Mouse (Mus musculus) midbrain, embryonic 15.5 days (tissue): ENCODE measurements at regions not wholly inside any gene's neighbourhood (a gene's known extent, or its start where the extent isn't known, plus 50 kb on each side); places are given as distances from the start of the nearest gene placed in this dataset.
"Not testable (repeated sequence)": the region's sequence is repeated elsewhere in the genome, so short reads cannot be mapped to it uniquely, and the experiment has no call there.

Source experiments
- ATAC-seq: fragments of 200-750 bp; cut with Nextera tagmentation; replicated peaks from 2 replicates; pipeline ENCODE4 v1.8.0; 2017; ENCODE audit warnings: moderate TSS enrichment
- H3K27ac ChIP-seq: fragments of 300-500 bp; sonication (generic); 2 replicates; pipeline ENCODE4 v1.5.1; 2015; ENCODE audit warnings: mild to moderate bottlenecking, inconsistent platforms
- H3K27me3 ChIP-seq: fragments of 300-500 bp; sonication (generic); replicated peaks from 2 replicates; pipeline ENCODE4 v1.6.1; 2015; ENCODE audit warnings: inconsistent platforms
- H3K36me3 ChIP-seq: fragments of 300-500 bp; sonication (generic); replicated peaks from 2 replicates; pipeline ENCODE4 v1.6.1; 2015; ENCODE audit warnings: inconsistent platforms
- H3K4me1 ChIP-seq: fragments of 300-500 bp; sonication (generic); 2 replicates; pipeline ENCODE4 v1.6.1; 2015; ENCODE audit warnings: inconsistent platforms
- H3K4me2 ChIP-seq: fragments of 300-500 bp; sonication (generic); 2 replicates; pipeline ENCODE4 v1.6.1; 2015; ENCODE audit warnings: inconsistent platforms, mild to moderate bottlenecking, moderate library complexity
- H3K4me3 ChIP-seq: fragments of 300-500 bp; sonication (generic); 2 replicates; pipeline ENCODE4 v1.5.1; 2015; ENCODE audit warnings: mild to moderate bottlenecking, inconsistent platforms
- H3K9ac ChIP-seq: fragments of 300-500 bp; sonication (generic); 2 replicates; pipeline ENCODE4 v1.6.1; 2015; ENCODE audit warnings: mild to moderate bottlenecking, inconsistent platforms
- H3K9me3 ChIP-seq: fragments of 300-500 bp; sonication (generic); 2 replicates; pipeline ENCODE4 v1.6.1; 2016; ENCODE audit warnings: inconsistent platforms
- WGBS: fragments of 180-500 bp; shearing (Covaris S2); methylation state at CpG from one replicate; pipeline ENCODE4 v1.1.7; 2015; ENCODE audit warnings: mixed read lengths; 5-methylcytosine and 5-hydroxymethylcytosine counted together

DNA sequence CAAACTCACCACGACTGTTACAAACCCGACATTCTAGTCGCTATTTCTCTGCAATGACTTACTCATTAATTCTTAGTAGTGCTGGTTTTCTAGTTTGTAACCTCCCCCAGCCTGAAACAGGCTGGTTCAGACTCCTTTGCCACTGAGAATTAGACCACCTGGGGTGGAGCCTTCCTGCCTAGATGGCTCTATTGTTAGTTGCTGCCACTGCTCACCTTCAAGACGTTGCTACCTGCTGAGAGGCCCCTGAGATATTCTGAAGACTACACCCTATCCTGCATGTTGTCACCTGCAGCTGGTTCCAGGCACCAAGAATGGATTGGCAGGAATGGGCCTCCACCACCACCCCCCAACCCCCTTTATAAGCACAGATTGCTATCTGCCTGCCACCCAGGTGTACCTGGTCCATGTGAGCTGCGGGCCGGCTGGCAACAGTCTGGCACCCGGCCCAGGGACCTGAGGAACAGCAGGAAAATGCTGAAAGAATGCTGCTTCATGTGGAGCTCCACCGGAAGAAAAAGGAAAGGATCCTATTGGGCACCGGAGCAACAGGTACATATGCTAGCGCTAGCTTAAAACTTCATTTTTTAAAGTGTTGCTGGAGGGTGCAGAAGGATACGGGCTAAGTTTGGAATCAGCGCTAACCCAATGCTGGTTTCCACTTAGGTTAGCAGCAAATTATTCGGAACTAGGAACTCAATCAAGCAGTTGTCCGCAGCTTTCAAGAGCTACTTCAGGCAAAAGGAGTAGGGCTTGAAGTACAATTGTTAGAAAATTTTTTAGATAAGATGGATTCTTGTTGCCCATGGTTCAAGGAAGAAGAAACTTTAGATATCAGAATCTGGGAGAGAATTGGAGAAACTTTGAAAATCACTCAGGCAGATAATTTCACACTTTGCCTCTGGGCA, 129.4 kb upstream of the Trim24 start:
- no peak overlapping the region for H3K4me3 ChIP-seq
- no peak overlapping the region for H3K9ac ChIP-seq
- H3K27me3 ChIP-seq, result no peaks in the 10 kb centered on the region
- no peaks in the 10 kb centered on the region for H3K4me1 ChIP-seq
- H3K36me3 ChIP-seq, result no peaks in the 10 kb centered on the region
- 89% methylated on average over 14 of the region's 14 CpGs for WGBS
- no peak overlapping the region for H3K4me2 ChIP-seq
- no peak for ATAC-seq
- H3K9me3 ChIP-seq, result no peaks in the 10 kb centered on the region
- no peak overlapping the region for H3K27ac ChIP-seq

DNA sequence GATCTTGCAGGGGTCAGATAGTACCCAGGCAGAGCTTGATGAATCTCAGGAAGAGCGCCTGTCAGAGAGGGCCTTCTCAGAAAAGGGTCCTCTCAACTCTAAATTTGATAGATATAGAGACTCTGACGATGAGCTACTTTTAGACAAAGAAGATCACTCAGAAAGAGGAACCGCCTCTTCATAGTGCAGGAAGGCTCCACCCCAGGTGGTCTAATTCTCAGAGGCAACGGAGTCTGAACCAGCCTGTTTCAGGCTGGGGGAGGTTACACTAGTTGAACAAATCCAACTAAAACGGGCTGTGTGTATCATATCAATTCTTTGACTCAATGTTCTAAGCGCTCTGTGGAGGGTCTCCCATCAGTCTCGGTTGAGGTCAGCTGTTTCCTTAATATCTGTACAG, 128.7 kb upstream of the Trim24 start:
- H3K9ac ChIP-seq, H3K4me2 ChIP-seq, H3K4me1 ChIP-seq, H3K9me3 ChIP-seq, H3K4me3 ChIP-seq, H3K36me3 ChIP-seq, ATAC-seq, H3K27me3 ChIP-seq, H3K27ac ChIP-seq: not testable (repeated sequence)
- 72% methylated on average over 7 of the region's 7 CpGs for WGBS

DNA sequence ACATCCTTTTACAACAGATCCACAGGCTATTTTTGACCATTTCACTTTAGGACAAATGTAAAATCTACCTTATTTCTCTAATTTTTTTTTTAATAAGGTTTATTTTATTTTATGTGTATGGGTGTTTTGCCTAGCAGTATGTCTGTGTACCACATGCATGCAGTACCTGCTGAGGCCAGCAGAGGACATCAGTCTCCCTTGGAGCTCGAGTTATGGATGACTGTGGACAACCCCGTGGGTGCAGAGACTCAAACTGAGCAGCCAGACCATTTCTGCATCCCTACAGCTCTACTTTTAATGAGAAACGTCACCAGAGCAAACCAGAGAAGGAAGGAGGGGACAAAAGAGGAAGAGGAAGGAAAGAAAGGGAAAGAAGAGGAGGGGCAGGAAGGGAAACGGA, 125.9 kb upstream of the Trim24 start:
- ATAC-seq, result no peak
- 71% methylated on average over 4 of the region's 4 CpGs for WGBS

DNA sequence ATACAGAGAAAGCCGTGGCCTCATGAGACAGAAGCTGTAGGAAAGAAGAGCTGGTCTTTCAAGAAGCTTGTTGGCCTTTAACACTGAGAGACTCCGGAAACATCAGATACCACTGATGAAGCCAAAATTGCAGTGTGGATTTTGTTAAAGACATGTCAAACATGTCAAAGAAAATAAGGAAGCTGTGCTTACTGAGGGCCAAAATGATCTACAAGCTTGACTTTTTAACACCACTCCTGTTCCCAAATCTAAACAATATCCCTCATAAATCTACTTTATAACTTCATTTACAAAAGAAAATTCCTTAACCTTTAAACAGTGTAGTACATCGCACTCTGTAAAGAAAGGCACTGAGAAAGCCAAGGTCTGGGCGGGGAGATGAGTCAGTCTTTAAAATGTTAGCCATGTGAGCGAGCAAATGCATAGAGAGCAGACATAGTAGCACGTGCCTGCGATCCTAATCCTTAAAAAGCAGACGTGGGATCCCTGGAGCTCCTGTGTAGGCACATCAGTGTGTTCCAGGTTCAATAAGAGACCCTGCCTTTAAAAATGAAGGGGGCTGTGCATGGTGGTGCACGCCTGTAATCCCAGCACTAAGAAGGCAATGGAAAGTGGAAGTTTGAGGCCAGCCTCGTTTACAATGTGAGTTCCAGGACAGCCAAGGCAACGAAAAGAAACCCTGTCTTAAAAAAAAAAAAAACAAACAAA, 125.1 kb upstream of the Trim24 start:
- H3K27me3 ChIP-seq, result no peaks in the 10 kb centered on the region
- H3K9ac ChIP-seq, result no peak overlapping the region
- no peak for ATAC-seq
- no peaks in the 10 kb centered on the region for H3K9me3 ChIP-seq
- 94% methylated on average over 11 of the region's 11 CpGs for WGBS
- H3K4me2 ChIP-seq, result no peak overlapping the region
- no peaks in the 10 kb centered on the region for H3K4me1 ChIP-seq
- no peak overlapping the region for H3K4me3 ChIP-seq
- H3K27ac ChIP-seq, result no peak overlapping the region
- H3K36me3 ChIP-seq, result no peaks in the 10 kb centered on the region

More for the DNA sequence above, 125.9 kb upstream of the Trim24 start:
- Histone ChIP-seq H3K4me2 (no peak overlapping the region), H3K27ac (no peak overlapping the region), H3K27me3 (no peaks in the 10 kb centered on the region), H3K9ac (no peak overlapping the region), H3K9me3 (no peaks in the 10 kb centered on the region), H3K4me3 (no peak overlapping the region), H3K4me1 (no peaks in the 10 kb centered on the region), H3K36me3 (no peaks in the 10 kb centered on the region)

DNA sequence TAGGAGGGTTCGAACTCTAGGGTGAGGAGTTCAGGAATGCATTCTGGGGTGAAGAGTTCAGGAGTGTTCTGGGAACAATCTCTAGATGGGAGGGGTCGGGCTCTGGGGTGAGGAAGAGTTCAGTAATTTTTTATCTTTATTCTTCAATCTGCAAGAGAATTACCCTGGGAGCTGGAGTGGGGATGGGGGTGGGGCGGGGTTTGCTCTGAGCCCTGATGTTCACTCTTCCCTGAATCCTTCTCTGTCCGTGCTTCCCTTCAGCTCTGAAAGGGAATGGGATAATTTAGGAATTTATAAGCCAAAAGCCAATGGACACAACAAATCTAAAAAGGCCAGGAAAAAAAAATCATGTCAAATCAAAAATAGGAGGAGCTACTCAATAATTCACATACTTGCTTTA, 122.8 kb upstream of the Trim24 start:
- H3K36me3 ChIP-seq, H3K4me2 ChIP-seq, H3K9ac ChIP-seq, H3K4me1 ChIP-seq, H3K27me3 ChIP-seq, H3K9me3 ChIP-seq, H3K27ac ChIP-seq, ATAC-seq, H3K4me3 ChIP-seq: not testable (repeated sequence)
- 89% methylated on average over 4 of the region's 4 CpGs for WGBS

DNA sequence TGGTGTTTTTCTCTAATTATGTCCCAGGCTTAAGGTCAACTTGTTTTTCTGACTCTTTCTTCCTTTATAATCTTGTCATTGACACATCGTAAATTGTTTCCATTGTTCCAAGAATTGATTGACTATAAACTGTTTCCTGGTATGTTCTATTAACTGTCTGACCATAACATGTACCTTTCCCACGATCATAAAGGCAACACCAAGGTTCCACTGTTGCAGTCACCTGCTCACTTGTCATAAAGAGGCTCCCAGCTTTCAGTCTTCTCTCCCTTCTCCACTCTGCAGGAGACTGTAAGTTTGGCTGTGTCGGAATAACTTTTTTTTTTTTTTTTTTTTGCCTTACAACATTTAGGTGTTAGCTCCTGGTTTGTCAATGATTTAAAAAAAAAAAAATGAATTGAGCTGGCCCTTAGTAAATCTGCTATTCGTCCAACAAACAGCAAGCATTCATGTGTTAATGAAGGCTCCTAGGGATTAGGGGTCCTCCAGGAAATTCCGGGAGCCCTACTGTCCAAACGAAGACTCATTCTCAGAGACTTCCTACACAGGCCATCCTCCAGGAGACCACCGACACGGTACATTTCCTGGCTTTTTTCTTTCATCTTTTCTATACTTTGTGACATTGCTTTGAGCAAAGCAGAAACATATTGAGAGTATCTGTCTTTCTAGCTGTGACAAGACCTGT, 122.2 kb upstream of the Trim24 start:
- 40% methylated on average over 8 of the region's 8 CpGs for WGBS
- no peaks in the 10 kb centered on the region for H3K27me3 ChIP-seq
- no peak overlapping the region for H3K27ac ChIP-seq
- H3K4me3 ChIP-seq, result no peak overlapping the region
- no peak overlapping the region for H3K9ac ChIP-seq
- H3K4me1 ChIP-seq, result no peaks in the 10 kb centered on the region
- no peaks in the 10 kb centered on the region for H3K36me3 ChIP-seq
- H3K4me2 ChIP-seq, result no peak overlapping the region
- H3K9me3 ChIP-seq, result no peaks in the 10 kb centered on the region
- ATAC-seq, result no peak

DNA sequence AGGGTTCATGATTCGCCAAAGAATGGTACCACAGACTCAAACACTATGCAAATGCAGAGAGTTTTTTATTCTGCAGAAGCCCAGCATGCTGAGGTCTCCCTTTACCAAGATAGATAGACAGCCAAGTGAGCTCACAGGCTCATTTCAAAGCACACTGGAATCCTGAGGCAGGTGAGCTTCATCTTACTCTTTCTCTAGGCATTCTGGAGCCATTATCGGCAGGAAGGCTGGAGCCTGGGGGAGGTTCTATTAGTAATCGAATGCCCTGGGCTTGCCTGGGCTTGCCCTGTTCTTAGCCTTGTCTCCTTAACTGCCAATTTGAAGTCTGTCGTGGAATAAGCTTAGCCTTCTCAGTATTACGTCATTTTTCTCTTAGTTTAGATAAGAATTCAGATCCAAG, 121.6 kb upstream of the Trim24 start:
- Histone ChIP-seq H3K9me3 (no peaks in the 10 kb centered on the region), H3K36me3 (no peaks in the 10 kb centered on the region), H3K4me1 (no peaks in the 10 kb centered on the region), H3K4me3 (no peak overlapping the region), H3K9ac (no peak overlapping the region), H3K27me3 (no peaks in the 10 kb centered on the region), H3K27ac (no peak overlapping the region), H3K4me2 (no peak overlapping the region)
- 89% methylated on average over 5 of the region's 5 CpGs for WGBS
- ATAC-seq, result no peak

DNA sequence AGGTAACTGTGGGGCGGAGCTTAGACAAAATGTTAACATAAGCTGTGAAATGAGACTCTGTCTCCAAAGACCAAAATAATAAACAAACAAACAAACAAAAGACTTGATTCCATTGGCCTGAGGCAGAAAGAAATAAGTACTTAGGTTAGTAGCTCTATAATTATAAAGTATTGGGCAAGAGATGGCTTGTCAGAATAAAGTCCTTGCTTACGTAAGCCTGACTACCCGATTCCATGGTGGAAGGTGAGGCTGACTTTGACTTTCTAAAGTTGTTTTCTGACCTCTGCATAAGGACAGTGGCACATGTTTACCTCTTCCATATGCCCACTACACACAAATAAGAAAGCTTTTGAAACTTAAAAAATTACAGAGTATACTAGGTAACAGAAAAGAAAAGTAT, 120.3 kb upstream of the Trim24 start:
- no peak overlapping the region for H3K9ac ChIP-seq
- no peaks in the 10 kb centered on the region for H3K36me3 ChIP-seq
- ATAC-seq, result no peak
- H3K9me3 ChIP-seq, result no peaks in the 10 kb centered on the region
- H3K4me2 ChIP-seq, result no peak overlapping the region
- no peak overlapping the region for H3K4me3 ChIP-seq
- 94% methylated on average over 3 of the region's 3 CpGs for WGBS
- no peaks in the 10 kb centered on the region for H3K27me3 ChIP-seq
- H3K4me1 ChIP-seq, result no peaks in the 10 kb centered on the region
- no peak overlapping the region for H3K27ac ChIP-seq

DNA sequence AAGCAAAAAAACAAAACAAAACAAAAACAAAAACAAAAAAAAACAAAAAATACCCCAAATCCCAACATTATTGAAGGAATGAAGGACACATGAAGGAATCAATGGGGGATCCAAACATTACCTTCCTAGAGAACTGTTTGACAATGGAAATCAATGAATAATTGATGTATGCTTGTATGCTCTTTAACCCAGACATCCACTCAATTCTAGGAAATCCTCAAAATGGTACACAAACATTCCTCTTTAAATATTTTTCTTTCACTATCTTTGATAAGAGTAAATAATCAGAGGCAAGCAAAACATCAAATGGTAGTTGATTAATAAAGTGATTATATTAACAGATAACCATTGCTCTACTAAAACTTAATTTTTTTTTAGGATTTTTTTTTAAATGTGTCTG, 118.9 kb upstream of the Trim24 start:
- ATAC-seq, result no peak
- Histone ChIP-seq H3K27me3 (no peaks in the 10 kb centered on the region), H3K4me1 (no peaks in the 10 kb centered on the region), H3K9me3 (no peaks in the 10 kb centered on the region), H3K4me2 (no peak overlapping the region), H3K27ac (no peak overlapping the region), H3K9ac (no peak overlapping the region), H3K36me3 (no peaks in the 10 kb centered on the region), H3K4me3 (no peak overlapping the region)

DNA sequence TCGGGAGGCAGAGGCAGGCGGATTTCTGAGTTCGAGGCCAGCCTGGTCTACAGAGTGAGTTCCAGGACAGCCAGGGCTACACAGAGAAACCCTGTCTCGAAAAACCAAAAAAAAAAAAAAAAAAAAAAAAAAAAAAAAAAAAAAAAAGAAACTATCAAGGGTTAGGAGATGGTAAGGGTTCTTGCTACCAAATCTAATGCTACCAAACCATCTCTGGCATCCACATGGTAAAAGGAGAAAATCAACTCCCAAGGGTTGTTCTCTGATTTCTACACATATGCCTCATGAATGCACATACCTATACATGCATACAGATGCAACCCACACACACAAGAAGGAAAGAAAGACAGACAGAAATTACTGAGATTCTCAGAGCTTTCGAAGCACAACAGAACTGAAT, 109.6 kb upstream of the Trim24 start:
- H3K4me3 ChIP-seq, ATAC-seq: not testable (repeated sequence)
- 93% methylated on average over 4 of the region's 5 CpGs for WGBS

DNA sequence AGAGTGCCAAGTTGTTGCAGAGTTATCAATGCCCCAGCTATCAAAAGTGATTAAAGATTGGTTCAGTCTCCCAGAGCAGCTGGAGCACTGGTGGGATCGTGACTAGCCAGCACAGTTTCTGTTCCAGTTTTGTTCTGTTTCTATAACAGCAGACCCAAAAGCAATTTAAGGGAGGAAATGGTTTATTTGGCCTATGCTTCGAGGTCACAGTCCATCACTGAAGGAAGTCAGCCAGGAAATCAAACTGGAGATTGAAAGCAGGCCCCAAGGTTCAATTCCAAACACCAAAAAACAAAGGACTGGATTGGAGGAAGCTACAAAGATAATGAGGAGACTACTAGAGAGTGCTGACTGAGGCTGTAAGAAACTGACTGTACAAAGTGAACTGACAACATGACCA, 107.6 kb upstream of the Trim24 start:
- Histone ChIP-seq H3K36me3 (no peaks in the 10 kb centered on the region), H3K27ac (no peak overlapping the region), H3K27me3 (no peaks in the 10 kb centered on the region), H3K4me3 (no peak overlapping the region), H3K9me3 (no peaks in the 10 kb centered on the region), H3K4me1 (no peaks in the 10 kb centered on the region), H3K9ac (no peak overlapping the region), H3K4me2 (no peak overlapping the region)
- ATAC-seq, result no peak
- 59% methylated on average over 2 of the region's 2 CpGs for WGBS

More for the DNA sequence above, 109.6 kb upstream of the Trim24 start:
- H3K4me2 ChIP-seq, H3K9ac ChIP-seq, H3K4me1 ChIP-seq, H3K36me3 ChIP-seq, H3K9me3 ChIP-seq, H3K27me3 ChIP-seq, H3K27ac ChIP-seq: not testable (repeated sequence)

DNA sequence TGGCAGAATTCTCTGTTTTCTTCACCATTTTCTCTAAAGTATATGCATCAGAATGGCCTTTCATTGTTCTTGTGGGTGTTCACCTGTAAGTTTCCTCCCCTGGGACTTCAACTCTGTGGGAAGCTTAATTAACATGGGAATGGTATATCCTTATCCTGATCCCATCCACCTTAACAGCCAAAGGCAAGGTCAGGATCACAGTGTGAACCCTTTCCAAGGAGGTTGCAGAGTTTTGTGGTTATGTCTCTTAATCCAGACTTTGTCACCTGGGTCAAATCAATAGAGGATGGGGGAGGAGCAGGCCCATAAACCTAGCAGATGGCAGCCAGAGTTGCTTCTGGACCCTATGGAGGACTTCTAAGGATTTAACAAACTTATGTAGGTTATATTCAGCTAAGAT, 102.9 kb upstream of the Trim24 start:
- no peak overlapping the region for H3K27ac ChIP-seq
- no peaks in the 10 kb centered on the region for H3K4me1 ChIP-seq
- H3K4me2 ChIP-seq, result no peak overlapping the region
- H3K4me3 ChIP-seq, result no peak overlapping the region
- H3K36me3 ChIP-seq, result no peaks in the 10 kb centered on the region
- H3K9me3 ChIP-seq, result no peaks in the 10 kb centered on the region
- H3K9ac ChIP-seq, result no peak overlapping the region
- no peak for ATAC-seq
- no peaks in the 10 kb centered on the region for H3K27me3 ChIP-seq
